20 mouse cellular contexts compared by ENCODE assay signal in genomic region chr9:55581414-55581813, GRCm38 (mm10). TPM values are rescaled to one million over a fixed set of nuclear protein-coding genes. Genes with fewer than 3 reads are reported as not detected.
"Had no signal": no experiment of that assay in that cellular context is flagged by ENCODE, and none has a peak within 500 bp of the region (broad histone marks: within the 10 kb centered on the region; RNA-seq: fewer than 3 reads in every experiment).

No protein-coding gene starts in this region.

- H3K27ac ChIP-seq: kidney, postnatal 0 days; layer of hippocampus, adult 2 months; liver, embryonic 13.5 days; lung, embryonic 15.5 days; macrophage; midbrain, embryonic 12.5 days; neural tube, embryonic 13.5 days; stomach, embryonic 15.5 days had no signal

- ATAC-seq: midbrain, embryonic 16.5 days had no signal

- H3K4me2 ChIP-seq: liver, embryonic 13.5 days; lung, embryonic 15.5 days; midbrain, embryonic 12.5 days; neural tube, embryonic 13.5 days; stomach, embryonic 15.5 days had no signal

- H3K4me3 ChIP-seq: layer of hippocampus, adult 2 months; liver, embryonic 13.5 days; lung, embryonic 15.5 days; midbrain, embryonic 12.5 days; myocyte; neural tube, embryonic 13.5 days; stomach, embryonic 15.5 days had no signal

- H3K9me3 ChIP-seq: liver, embryonic 13.5 days; lung, embryonic 15.5 days; midbrain, embryonic 12.5 days; neural tube, embryonic 13.5 days; stomach, embryonic 15.5 days had no signal

- H3K36me3 ChIP-seq: liver, embryonic 13.5 days; lung, embryonic 15.5 days; midbrain, embryonic 12.5 days; stomach, embryonic 15.5 days had no signal

- H3K27me3 ChIP-seq: liver, embryonic 13.5 days; lung, embryonic 15.5 days; midbrain, embryonic 12.5 days; neural tube, embryonic 13.5 days; stomach, embryonic 15.5 days had no signal

- DNase-seq: kidney, adult 2 months; kidney, postnatal 25 days; layer of hippocampus, adult 9-11 months; liver, embryonic 13.5 days; lung, postnatal 14 days; retina, postnatal 1 day; right cerebral cortex, postnatal 25 days; spleen, adult 18-20 months; thymus, postnatal 25 days had no signal

- H3K9ac ChIP-seq: liver, embryonic 13.5 days; lung, embryonic 15.5 days; midbrain, embryonic 12.5 days; neural tube, embryonic 13.5 days; stomach, embryonic 15.5 days had no signal

- H3K4me1 ChIP-seq: lung, embryonic 15.5 days; midbrain, embryonic 12.5 days; neural tube, embryonic 13.5 days had no signal

RNA-seq across cellular contexts. Expression of gene Isl2, which starts 42.9 kb away (rescaled TPM):
- polyA plus RNA-seq: kidney, embryonic 14.5 days; kidney, postnatal 0 days; liver, adult 2 months; macrophage had no signal
